Mouse (Mus musculus) kidney, embryonic 14.5 days (tissue): ENCODE measurements around the gene Wdr70. TPM values are rescaled to one million over a fixed set of nuclear protein-coding genes. Genes with fewer than 3 reads are reported as not detected.
"Not testable (repeated sequence)": the region's sequence is repeated elsewhere in the genome, so short reads cannot be mapped to it uniquely, and the experiment has no call there.

Experiments used
- ATAC-seq: fragments of 200-750 bp; cut with Nextera tagmentation; 2 replicates; pipeline ENCODE4 v1.8.0; 2017; ENCODE audit warnings: moderate number of reproducible peaks, mild to moderate bottlenecking, moderate TSS enrichment, moderate library complexity; ENCODE audit not compliant: low FRiP score, low TSS enrichment
- H3K27ac ChIP-seq: fragments of 300-500 bp; sonication (generic); 2 replicates; pipeline ENCODE4 v1.5.1; 2014; ENCODE audit warnings: low read depth, mild to moderate bottlenecking, low read length, moderate library complexity, mixed read lengths
- H3K27me3 ChIP-seq: fragments of 300-500 bp; sonication (generic); 2 replicates; pipeline ENCODE4 v1.6.1; 2014; ENCODE audit warnings: mild to moderate bottlenecking, low read length; ENCODE audit not compliant: control insufficient read depth, insufficient read depth
- H3K36me3 ChIP-seq: fragments of 300-500 bp; sonication (generic); 2 replicates; pipeline ENCODE4 v1.6.1; 2014; ENCODE audit warnings: low read length, mixed read lengths; ENCODE audit not compliant: control insufficient read depth, insufficient read depth
- H3K4me1 ChIP-seq: fragments of 300-500 bp; sonication (generic); 2 replicates; pipeline ENCODE4 v1.6.1; 2014; ENCODE audit warnings: low read length, mixed read lengths; ENCODE audit not compliant: control insufficient read depth, insufficient read depth
- H3K4me2 ChIP-seq: fragments of 300-500 bp; sonication (generic); replicated peaks from 2 replicates; pipeline ENCODE4 v1.6.1; 2014; ENCODE audit warnings: low read depth, mild to moderate bottlenecking, low read length
- H3K4me3 ChIP-seq: fragments of 300-500 bp; sonication (generic); 2 replicates; pipeline ENCODE4 v1.5.1; 2014; ENCODE audit warnings: mild to moderate bottlenecking, low read length
- H3K9ac ChIP-seq: fragments of 300-500 bp; sonication (generic); 2 replicates; pipeline ENCODE4 v1.6.1; 2014; ENCODE audit warnings: low read depth, mild to moderate bottlenecking, low read length, moderate library complexity
- H3K9me3 ChIP-seq: fragments of 300-500 bp; sonication (generic); 2 replicates; pipeline ENCODE4 v1.6.1; 2016; ENCODE audit warnings: low read length; ENCODE audit not compliant: control insufficient read depth
- WGBS: fragments of 180-500 bp; shearing (Covaris S2); extraction: QIAGEN DNeasy Blood & Tissue Kit; methylation state at CpG from one replicate; pipeline ENCODE4 v1.1.7; 2014; 5-methylcytosine and 5-hydroxymethylcytosine counted together
- polyA plus RNA-seq: library from polyadenylated mRNA; unstranded; fragments of >200 nt; fragmentation: Nextera tagmentation; extraction: Ambion mirVana; gene quantifications from 2 replicates; pipeline ENCODE4 v1.2.1, GENCODE M21; 2014

Wdr70 gene
- polyA plus RNA-seq, 1 experiment from 2014 or later: 64.1 TPM

GRCm38 (mm10) chr15:8101975-8102542, 3.0 kb upstream of the Wdr70 start:
- 93% methylated on average over 13 of the region's 15 CpGs for WGBS
- not testable (repeated sequence) for H3K9me3 ChIP-seq, H3K27ac ChIP-seq, H3K27me3 ChIP-seq, H3K4me3 ChIP-seq, H3K9ac ChIP-seq, H3K4me1 ChIP-seq, H3K36me3 ChIP-seq, ATAC-seq, H3K4me2 ChIP-seq

- Histone ChIP-seq H3K27me3 (no peaks in the 10 kb centered on the region), H3K4me3 (peak overlapping the region; percentile 88), H3K36me3 (peaks cover 29% of the 10 kb centered on the region), H3K4me2 (peak overlapping the region; percentile 56), H3K27ac (no peak overlapping the region), H3K9ac (no peak overlapping the region), H3K9me3 (no peaks in the 10 kb centered on the region), H3K4me1 (0 out of 2 replicates have a peak, but pooled peaks cover 4% of the 10 kb centered on the region)
- WGBS: 25% methylated on average over 7 of the region's 7 CpGs
- no peak for ATAC-seq
Measured at GRCm38 (mm10) chr15:8097853-8098252, 1.2 kb downstream of the Wdr70 start.

GRCm38 (mm10) chr15:8092668-8093067, 6.3 kb downstream of the Wdr70 start:
- WGBS: 73% methylated on average over 1 of the region's 1 CpGs

GRCm38 (mm10) chr15:8090685-8091084, 8.3 kb downstream of the Wdr70 start:
- Histone ChIP-seq H3K4me3 (no peak overlapping the region), H3K9me3 (no peaks in the 10 kb centered on the region), H3K4me1 (no peaks in the 10 kb centered on the region), H3K36me3 (peaks cover 33% of the 10 kb centered on the region), H3K27ac (no peak overlapping the region), H3K9ac (no peak overlapping the region), H3K27me3 (no peaks in the 10 kb centered on the region), H3K4me2 (no peak overlapping the region)
- no peak for ATAC-seq
- 100% methylated on average over 2 of the region's 2 CpGs for WGBS

More at GRCm38 (mm10) chr15:8092668-8093067, 6.3 kb downstream of the Wdr70 start:
- ATAC-seq, H3K9ac ChIP-seq, H3K4me2 ChIP-seq, H3K27me3 ChIP-seq, H3K4me1 ChIP-seq, H3K4me3 ChIP-seq, H3K27ac ChIP-seq, H3K9me3 ChIP-seq: not testable (repeated sequence)
- peaks cover 44% of the 10 kb centered on the region for H3K36me3 ChIP-seq

GRCm38 (mm10) chr15:8088715-8089114, 10.3 kb downstream of the Wdr70 start:
- 88% methylated on average over 3 of the region's 3 CpGs for WGBS

GRCm38 (mm10) chr15:8087293-8087692, 11.7 kb downstream of the Wdr70 start:
- WGBS: 94% methylated on average over 4 of the region's 4 CpGs
- Histone ChIP-seq H3K27ac (no peak overlapping the region), H3K4me1 (no peaks in the 10 kb centered on the region), H3K4me2 (no peak overlapping the region), H3K4me3 (no peak overlapping the region), H3K9me3 (no peaks in the 10 kb centered on the region), H3K36me3 (peaks cover 16% of the 10 kb centered on the region), H3K27me3 (no peaks in the 10 kb centered on the region), H3K9ac (no peak overlapping the region)
- no peak for ATAC-seq

More at GRCm38 (mm10) chr15:8088715-8089114, 10.3 kb downstream of the Wdr70 start:
- H3K4me3 ChIP-seq: no peak overlapping the region
- H3K36me3 ChIP-seq: peaks cover 23% of the 10 kb centered on the region
- H3K9ac ChIP-seq: no peak overlapping the region
- ATAC-seq: no peak
- no peak overlapping the region for H3K27ac ChIP-seq
- H3K4me2 ChIP-seq: no peak overlapping the region
- H3K9me3 ChIP-seq: no peaks in the 10 kb centered on the region
- no peaks in the 10 kb centered on the region for H3K27me3 ChIP-seq
- H3K4me1 ChIP-seq: no peaks in the 10 kb centered on the region

- no peaks in the 10 kb centered on the region for H3K27me3 ChIP-seq
- ATAC-seq: no peak
Measured at GRCm38 (mm10) chr15:8082139-8082538, 16.9 kb downstream of the Wdr70 start.

GRCm38 (mm10) chr15:8073159-8073558, 25.9 kb downstream of the Wdr70 start:
- H3K9me3 ChIP-seq: not testable (repeated sequence)
- WGBS: 98% methylated on average over 3 of the region's 3 CpGs

More at GRCm38 (mm10) chr15:8082139-8082538, 16.9 kb downstream of the Wdr70 start:
- 96% methylated on average over 8 of the region's 8 CpGs for WGBS
- H3K4me1 ChIP-seq: no peaks in the 10 kb centered on the region
- no peak overlapping the region for H3K4me2 ChIP-seq
- H3K27ac ChIP-seq: no peak overlapping the region
- H3K4me3 ChIP-seq: no peak overlapping the region
- H3K36me3 ChIP-seq: peaks cover 26% of the 10 kb centered on the region
- H3K9me3 ChIP-seq: no peaks in the 10 kb centered on the region
- no peak overlapping the region for H3K9ac ChIP-seq

GRCm38 (mm10) chr15:8065221-8065620, 33.8 kb downstream of the Wdr70 start:
- no peaks in the 10 kb centered on the region for H3K9me3 ChIP-seq
- H3K9ac ChIP-seq: no peak overlapping the region
- H3K27ac ChIP-seq: no peak overlapping the region
- H3K4me2 ChIP-seq: no peak overlapping the region
- H3K4me3 ChIP-seq: no peak overlapping the region
- 0 out of 2 replicates have a peak, but pooled peaks cover 2% of the 10 kb centered on the region for H3K36me3 ChIP-seq
- ATAC-seq: 0 out of 2 replicates have a peak, but pooled peaks have one; percentile 52
- no peaks in the 10 kb centered on the region for H3K4me1 ChIP-seq
- no peaks in the 10 kb centered on the region for H3K27me3 ChIP-seq
- 44% methylated on average over 6 of the region's 6 CpGs for WGBS

More at GRCm38 (mm10) chr15:8073159-8073558, 25.9 kb downstream of the Wdr70 start:
- not testable (repeated sequence) for H3K27me3 ChIP-seq, ATAC-seq, H3K9ac ChIP-seq, H3K4me3 ChIP-seq, H3K4me1 ChIP-seq, H3K27ac ChIP-seq, H3K4me2 ChIP-seq
- H3K36me3 ChIP-seq: peaks cover 23% of the 10 kb centered on the region
